Mouse (Mus musculus) CD4-positive, CD25-positive, alpha-beta regulatory T cell (primary cell): Measurements from ENCODE around the gene Sltm. TPM values are rescaled to one million over a fixed set of nuclear protein-coding genes. Genes with fewer than 3 reads are reported as not detected.

Source experiments
- polyA plus RNA-seq: library from polyadenylated mRNA; unstranded; fragments of 100-300 nt; shearing (Covaris generic); gene quantifications from one replicate; pipeline ENCODE4 v1.2.1, GENCODE M21; 2017

The Sltm gene
- polyA plus RNA-seq, result 121 TPM

DNA sequence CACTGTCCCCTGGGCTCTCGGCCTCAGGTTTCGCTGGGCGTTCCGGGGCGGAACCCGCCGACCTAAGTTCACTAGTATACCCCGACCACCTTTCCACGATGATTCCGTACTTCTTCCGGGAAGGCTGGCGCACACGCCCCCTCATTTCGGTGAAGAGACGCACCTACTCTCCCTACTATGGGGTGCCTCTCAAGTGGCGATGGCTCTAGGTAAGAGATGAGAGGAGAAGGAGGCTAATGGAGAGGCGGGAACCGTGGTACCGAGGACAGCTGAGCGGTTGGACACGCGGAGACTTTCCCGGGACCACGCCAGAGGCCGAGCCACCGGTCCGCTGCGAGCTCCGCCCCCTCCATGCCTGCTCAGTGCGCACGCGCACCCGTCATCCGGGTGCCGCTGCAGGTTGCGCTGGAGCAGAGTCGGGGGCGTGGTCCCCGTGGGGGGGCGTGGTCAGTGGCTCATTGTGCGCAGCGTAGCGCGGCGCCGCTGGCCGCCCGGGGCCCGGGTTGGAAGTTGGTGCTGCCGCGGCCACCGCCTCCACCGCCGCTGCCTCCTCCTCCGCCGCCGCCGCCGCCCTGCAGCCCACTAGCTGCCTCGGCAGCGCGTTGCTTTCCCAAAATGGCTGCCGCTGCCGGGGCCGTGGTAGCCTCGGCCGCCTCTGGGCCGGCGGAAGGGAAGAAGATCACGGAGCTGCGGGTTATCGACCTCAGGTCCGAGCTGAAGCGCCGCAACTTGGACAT, at the start of gene Sltm:
Gene Sltm, plus strand, starts transcription at position 450 of the 737 bp plus-strand sequence.

DNA sequence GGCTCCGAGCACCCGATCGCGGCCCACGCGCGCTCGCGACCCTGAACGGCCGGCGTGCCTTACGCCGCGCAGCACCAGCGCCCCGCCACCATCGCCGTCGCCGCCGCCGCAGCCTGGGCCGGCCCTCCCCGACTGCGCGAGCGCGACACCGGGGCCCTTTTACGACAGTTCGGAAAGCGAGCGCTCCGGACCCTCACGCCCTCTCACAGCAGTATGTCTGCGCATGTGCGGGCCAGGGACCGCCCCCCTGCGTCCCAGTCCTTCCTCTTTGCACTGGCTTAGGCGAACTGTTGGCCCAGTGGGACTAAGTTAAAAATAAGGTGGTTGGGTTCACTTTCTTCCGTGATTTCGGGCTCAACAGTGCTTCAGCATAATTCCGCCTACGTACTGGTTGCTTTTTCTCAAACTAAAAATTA, 38.9 kb upstream of the Sltm start, which contains the start of gene Rnf111:
Gene Rnf111, minus strand, starts transcription at position 100 of the 416 bp plus-strand sequence.

Other genes with a start within 250 kb of the Sltm start
- gene Ccnb2, start 121.2 kb upstream of the Sltm start, polyA plus RNA-seq, result 8.2 TPM
- gene Rnf111, start 39.0 kb upstream of the Sltm start, polyA plus RNA-seq, result 49.4 TPM
- gene Gm10642, start 113.5 kb downstream of the Sltm start, polyA plus RNA-seq, result 4.8 TPM
- gene Mindy2, start 114.4 kb downstream of the Sltm start, polyA plus RNA-seq, result 110 TPM
- gene Adam10, start 136.2 kb downstream of the Sltm start, polyA plus RNA-seq, result 96.4 TPM